Mouse (Mus musculus): ENCODE data around the gene Get4. TPM values are rescaled to one million over a fixed set of nuclear protein-coding genes. Genes with fewer than 3 reads are reported as not detected.

The Get4 gene
- polyA plus RNA-seq, 1 experiment from 2014 or later, result 135 TPM

DNA sequence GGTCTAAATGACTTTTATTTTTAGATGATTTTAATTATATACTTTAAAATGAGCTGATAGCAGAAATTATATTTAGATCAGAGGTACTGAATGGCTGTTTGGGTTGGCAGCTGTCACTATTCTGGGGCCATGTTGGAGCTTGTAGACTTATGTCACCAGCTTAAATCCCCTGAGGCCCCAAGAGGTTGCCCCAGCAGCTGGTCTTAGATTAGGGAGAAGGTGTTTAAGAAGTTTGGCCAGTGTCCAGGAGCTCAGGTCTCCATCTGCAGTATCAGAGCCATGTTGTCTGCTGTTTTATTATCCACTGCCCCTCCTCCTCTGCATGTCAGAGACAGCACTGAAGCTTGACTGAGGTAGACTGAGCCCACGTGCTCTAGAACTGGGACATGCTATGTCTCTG lies 8.7 kb upstream of the Get4 start:
- ATAC-seq (ENCODE audit: low read depth), result no peak
- H3K4me1 ChIP-seq (replicated peaks), result peaks cover 18% of the 10 kb centered on the region
- DNase-seq, result no peak

GRCm38 (mm10) chr5:139247767-139248166 lies 4.4 kb upstream of the Get4 start:
- Histone ChIP-seq H3K9me3 (replicated peaks) (no peaks in the 10 kb centered on the region), H3K36me3 (peaks cover 80% of the 10 kb centered on the region), H3K4me2 (no peak overlapping the region), H3K27me3 (no peaks in the 10 kb centered on the region), H3K4me3 (replicated peaks) (no peak overlapping the region), H3K4me1 (replicated peaks) (peaks cover 31% of the 10 kb centered on the region), H3K27ac (no peak overlapping the region), H3K9ac (no peak overlapping the region)
- ATAC-seq (ENCODE audit: low read depth), result no peak
- 21% methylated on average over 3 of the region's 3 CpGs for WGBS (ENCODE audit: insufficient replicate concordance)
- DNase-seq, result peak; percentile 24

More for the DNA sequence above, 8.7 kb upstream of the Get4 start:
- Histone ChIP-seq H3K4me3 (replicated peaks) (no peak overlapping the region), H3K9ac (no peak overlapping the region), H3K9me3 (replicated peaks) (no peaks in the 10 kb centered on the region), H3K27me3 (no peaks in the 10 kb centered on the region), H3K4me2 (no peak overlapping the region), H3K36me3 (peaks cover 100% of the 10 kb centered on the region), H3K27ac (no peak overlapping the region)
- WGBS (ENCODE audit: insufficient replicate concordance), result 82% methylated on average over 1 of the region's 1 CpGs

GRCm38 (mm10) chr5:139248846-139249245 lies 3.3 kb upstream of the Get4 start:
- no peak overlapping the region for H3K9ac ChIP-seq
- DNase-seq, result no peak

GRCm38 (mm10) chr5:139251279-139251678 lies 845 bp upstream of the Get4 start:
- Histone ChIP-seq H3K9me3 (replicated peaks) (no peaks in the 10 kb centered on the region), H3K27ac (peak overlapping the region; percentile 85), H3K4me1 (replicated peaks) (peaks cover 61% of the 10 kb centered on the region), H3K4me2 (peak overlapping the region; percentile 97), H3K27me3 (no peaks in the 10 kb centered on the region), H3K36me3 (peaks cover 61% of the 10 kb centered on the region), H3K9ac (peak overlapping the region; percentile 90), H3K4me3 (replicated peaks) (peak overlapping the region; percentile 86)
- DNase-seq (no peak), ATAC-seq (ENCODE audit: low read depth) (no peak)
- 69% methylated on average over 7 of the region's 7 CpGs for WGBS (ENCODE audit: insufficient replicate concordance)

More at GRCm38 (mm10) chr5:139248846-139249245, 3.3 kb upstream of the Get4 start:
- Histone ChIP-seq H3K36me3 (peaks cover 69% of the 10 kb centered on the region), H3K27ac (no peak overlapping the region), H3K4me2 (no peak overlapping the region), H3K4me1 (replicated peaks) (peaks cover 37% of the 10 kb centered on the region), H3K4me3 (replicated peaks) (no peak overlapping the region), H3K9me3 (replicated peaks) (no peaks in the 10 kb centered on the region), H3K27me3 (no peaks in the 10 kb centered on the region)
- WGBS (ENCODE audit: insufficient replicate concordance), result 79% methylated on average over 3 of the region's 3 CpGs
- ATAC-seq (ENCODE audit: low read depth), result no peak

DNA sequence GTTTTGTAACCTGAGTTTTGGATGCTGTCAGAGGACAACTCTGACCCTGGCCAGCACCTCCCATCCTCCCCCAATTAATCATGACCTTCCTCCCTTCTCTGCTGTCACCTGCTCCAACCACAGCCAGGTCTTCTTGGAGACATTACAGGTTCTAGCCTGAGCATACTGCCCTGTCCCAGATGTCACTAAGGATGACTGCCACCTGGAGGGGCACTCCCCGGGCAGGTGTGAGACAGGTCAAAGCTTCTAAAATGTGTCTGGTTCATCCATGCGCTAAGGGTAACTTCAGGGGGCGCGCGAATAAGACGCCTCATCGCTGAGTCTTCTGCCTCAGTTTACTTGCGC lies 416 bp upstream of the Get4 start:
- peaks cover 62% of the 10 kb centered on the region for H3K4me1 ChIP-seq (replicated peaks)
- peak overlapping the region; percentile 86 for H3K4me3 ChIP-seq (replicated peaks)
- H3K9me3 ChIP-seq (replicated peaks), result no peaks in the 10 kb centered on the region
- no peaks in the 10 kb centered on the region for H3K27me3 ChIP-seq
- under 1% methylated on average over 8 of the region's 8 CpGs for WGBS (ENCODE audit: insufficient replicate concordance)
- peak; percentile 7 for ATAC-seq (ENCODE audit: low read depth)
- peaks cover 60% of the 10 kb centered on the region for H3K36me3 ChIP-seq
- H3K4me2 ChIP-seq, result peak overlapping the region; percentile 97
- H3K27ac ChIP-seq, result peak overlapping the region; percentile 85
- no peak for DNase-seq
- H3K9ac ChIP-seq, result peak overlapping the region; percentile 90

DNA sequence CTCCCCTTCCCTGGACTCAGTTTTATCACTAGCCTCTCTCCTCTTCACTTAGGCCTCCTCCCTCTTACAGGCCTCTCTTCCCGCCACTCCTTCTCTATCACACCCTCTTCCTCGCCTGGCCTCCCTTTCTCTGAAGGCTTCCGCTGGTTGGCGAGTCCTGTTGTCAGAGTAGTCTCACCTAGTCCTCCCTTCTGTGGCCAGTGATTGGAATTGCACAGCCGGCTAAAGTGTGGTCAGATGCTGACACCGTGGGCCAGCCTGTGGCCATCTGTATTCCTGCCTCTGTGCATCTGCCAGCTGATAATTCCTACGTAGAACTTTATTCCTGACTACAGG lies 754 bp downstream of the Get4 start:
- H3K4me3 ChIP-seq (replicated peaks), result peak overlapping the region; percentile 86
- H3K9ac ChIP-seq, result peak overlapping the region; percentile 90
- H3K9me3 ChIP-seq (replicated peaks), result no peaks in the 10 kb centered on the region
- H3K27me3 ChIP-seq, result no peaks in the 10 kb centered on the region
- H3K4me2 ChIP-seq, result peak overlapping the region; percentile 97
- DNase-seq (no peak), ATAC-seq (ENCODE audit: low read depth) (peak; percentile 73)
- WGBS (ENCODE audit: insufficient replicate concordance), result 0% methylated on average over 7 of the region's 7 CpGs
- peaks cover 60% of the 10 kb centered on the region for H3K36me3 ChIP-seq
- peak overlapping the region; percentile 95 for H3K27ac ChIP-seq
- H3K4me1 ChIP-seq (replicated peaks), result peaks cover 62% of the 10 kb centered on the region

DNA sequence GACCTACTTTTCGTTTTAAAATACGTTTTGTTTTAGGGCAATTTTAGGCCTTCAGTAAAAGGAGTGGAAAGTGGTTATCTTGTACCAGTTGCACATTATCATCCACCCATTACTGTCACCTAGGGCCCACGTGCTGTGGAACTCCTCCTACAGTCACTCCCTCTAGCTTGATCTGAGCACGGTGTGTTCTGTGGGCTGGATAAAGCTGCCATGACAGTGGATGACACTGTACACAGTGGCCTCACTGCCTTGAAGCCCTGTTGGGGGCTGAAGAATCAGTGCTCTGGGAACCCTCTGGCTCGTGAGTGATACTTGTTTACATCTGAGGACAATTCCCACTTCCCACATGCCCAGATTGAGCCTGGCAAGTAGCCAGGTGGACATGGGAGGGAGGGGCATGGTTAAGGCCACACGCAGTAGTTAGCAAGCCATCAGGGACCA lies 1.2 kb downstream of the Get4 start:
- Histone ChIP-seq H3K4me1 (replicated peaks) (peaks cover 64% of the 10 kb centered on the region), H3K9me3 (replicated peaks) (no peaks in the 10 kb centered on the region), H3K36me3 (peaks cover 60% of the 10 kb centered on the region), H3K27ac (peak overlapping the region; percentile 95), H3K4me3 (replicated peaks) (peak overlapping the region; percentile 86), H3K27me3 (no peaks in the 10 kb centered on the region), H3K4me2 (peak overlapping the region; percentile 97), H3K9ac (peak overlapping the region; percentile 90)
- peak; percentile 60 for DNase-seq
- peak; percentile 63 for ATAC-seq (ENCODE audit: low read depth)
- 4% methylated on average over 6 of the region's 6 CpGs for WGBS (ENCODE audit: insufficient replicate concordance)

- Histone ChIP-seq H3K4me2 (peak overlapping the region; percentile 97), H3K36me3 (peaks cover 61% of the 10 kb centered on the region)
- DNase-seq, result no peak
Measured at GRCm38 (mm10) chr5:139254938-139255337, 2.8 kb downstream of the Get4 start.

GRCm38 (mm10) chr5:139255777-139256176 lies 3.7 kb downstream of the Get4 start:
- Histone ChIP-seq H3K27me3 (no peaks in the 10 kb centered on the region), H3K9ac (peak overlapping the region; percentile 90), H3K36me3 (peaks cover 61% of the 10 kb centered on the region), H3K9me3 (replicated peaks) (no peaks in the 10 kb centered on the region), H3K4me1 (replicated peaks) (peaks cover 85% of the 10 kb centered on the region), H3K4me2 (peak overlapping the region; percentile 97; the same call in 1 of the 2 replicates), H3K27ac (peak overlapping the region; percentile 31; the same call in 1 of the 2 replicates), H3K4me3 (replicated peaks) (no peak overlapping the region)
- 83% methylated on average over 6 of the region's 6 CpGs for WGBS (ENCODE audit: insufficient replicate concordance)
- no peak for ATAC-seq (ENCODE audit: low read depth)
- no peak for DNase-seq

More at GRCm38 (mm10) chr5:139254938-139255337, 2.8 kb downstream of the Get4 start:
- no peaks in the 10 kb centered on the region for H3K9me3 ChIP-seq (replicated peaks)
- H3K4me3 ChIP-seq (replicated peaks), result peak overlapping the region; percentile 86; the same call in 1 of the 2 replicates
- H3K9ac ChIP-seq, result peak overlapping the region; percentile 90
- 0 out of 2 replicates have a peak overlapping the region, but pooled peaks have one; percentile 31 for H3K27ac ChIP-seq
- no peaks in the 10 kb centered on the region for H3K27me3 ChIP-seq
- ATAC-seq (ENCODE audit: low read depth), result no peak
- 73% methylated on average over 6 of the region's 6 CpGs for WGBS (ENCODE audit: insufficient replicate concordance)
- peaks cover 78% of the 10 kb centered on the region for H3K4me1 ChIP-seq (replicated peaks)

DNA sequence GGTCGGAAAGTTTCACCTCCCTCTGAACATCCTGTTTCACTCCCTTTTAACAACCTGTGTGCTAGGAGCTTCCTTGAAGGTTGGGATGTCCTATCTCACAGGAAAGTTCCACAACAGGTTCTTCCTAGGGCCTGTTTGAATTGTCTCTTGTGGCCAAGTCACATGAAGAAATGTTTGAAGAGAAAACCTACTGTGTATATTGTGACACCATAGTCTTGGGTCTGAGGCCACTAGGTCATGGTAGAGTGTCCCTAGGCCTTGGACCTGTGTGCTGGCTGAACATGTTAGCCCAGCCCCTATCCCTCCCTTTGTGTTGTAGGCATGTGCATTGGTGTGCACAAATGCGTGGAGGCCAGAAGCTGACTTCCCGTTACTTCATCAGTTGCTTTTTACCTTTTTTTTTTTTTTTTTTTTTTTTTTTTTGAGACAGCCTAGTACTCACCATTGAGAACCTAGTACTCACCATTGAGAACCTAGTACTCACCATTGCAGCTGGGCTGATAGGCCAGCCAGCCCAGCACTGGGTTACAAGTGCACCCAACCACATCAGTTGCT lies 4.2 kb downstream of the Get4 start:
- 73% methylated on average over 3 of the region's 3 CpGs for WGBS (ENCODE audit: insufficient replicate concordance)
- Histone ChIP-seq H3K36me3 (peaks cover 64% of the 10 kb centered on the region), H3K4me2 (0 out of 2 replicates have a peak overlapping the region, but pooled peaks have one; percentile 97), H3K27me3 (no peaks in the 10 kb centered on the region), H3K4me1 (replicated peaks) (peaks cover 84% of the 10 kb centered on the region), H3K4me3 (replicated peaks) (no peak overlapping the region), H3K9ac (peak overlapping the region; percentile 90), H3K27ac (peak overlapping the region; percentile 75; the same call in 1 of the 2 replicates), H3K9me3 (replicated peaks) (no peaks in the 10 kb centered on the region)
- DNase-seq (no peak), ATAC-seq (ENCODE audit: low read depth) (no peak)

GRCm38 (mm10) chr5:139257265-139257664 lies 5.1 kb downstream of the Get4 start:
- Histone ChIP-seq H3K4me2 (no peak overlapping the region), H3K9me3 (replicated peaks) (no peaks in the 10 kb centered on the region), H3K27me3 (no peaks in the 10 kb centered on the region), H3K9ac (peak overlapping the region; percentile 33; the same call in 1 of the 2 replicates), H3K4me3 (replicated peaks) (no peak overlapping the region), H3K4me1 (replicated peaks) (peaks cover 88% of the 10 kb centered on the region), H3K36me3 (peaks cover 74% of the 10 kb centered on the region), H3K27ac (peak overlapping the region; percentile 75)
- ATAC-seq (ENCODE audit: low read depth) (no peak), DNase-seq (no peak)
- 100% methylated on average over 1 of the region's 1 CpGs for WGBS (ENCODE audit: insufficient replicate concordance)

- ATAC-seq (ENCODE audit: low read depth) (no peak), DNase-seq (no peak)
- H3K9ac ChIP-seq, result no peak overlapping the region
- H3K9me3 ChIP-seq (replicated peaks), result no peaks in the 10 kb centered on the region
- H3K4me2 ChIP-seq, result no peak overlapping the region
- H3K27me3 ChIP-seq, result no peaks in the 10 kb centered on the region
- H3K4me3 ChIP-seq (replicated peaks), result no peak overlapping the region
- H3K4me1 ChIP-seq (replicated peaks), result peaks cover 90% of the 10 kb centered on the region
- H3K36me3 ChIP-seq, result peaks cover 79% of the 10 kb centered on the region
- 69% methylated on average over 4 of the region's 4 CpGs for WGBS (ENCODE audit: insufficient replicate concordance)
- no peak overlapping the region for H3K27ac ChIP-seq
Measured at GRCm38 (mm10) chr5:139257818-139258217, 5.7 kb downstream of the Get4 start.
